Mouse (Mus musculus) inflammation-experienced regulatory T-cells, adult 6 months (primary cell): ENCODE measurements at regions not wholly inside any gene's neighbourhood (a gene's known extent, or its start where the extent isn't known, plus 50 kb on each side); places are given as distances from the start of the nearest gene placed in this dataset.

Experiments
- ATAC-seq: one replicate; pipeline ENCODE4 v1.8.0; 2017

GRCm38 (mm10) chr11:113096209-113096608 lies 314.2 kb downstream of the Sox9 start:
- ATAC-seq: no peak

- ATAC-seq: no peak
Observed at GRCm38 (mm10) chr11:113098360-113098759, 316.3 kb downstream of the Sox9 start.

DNA sequence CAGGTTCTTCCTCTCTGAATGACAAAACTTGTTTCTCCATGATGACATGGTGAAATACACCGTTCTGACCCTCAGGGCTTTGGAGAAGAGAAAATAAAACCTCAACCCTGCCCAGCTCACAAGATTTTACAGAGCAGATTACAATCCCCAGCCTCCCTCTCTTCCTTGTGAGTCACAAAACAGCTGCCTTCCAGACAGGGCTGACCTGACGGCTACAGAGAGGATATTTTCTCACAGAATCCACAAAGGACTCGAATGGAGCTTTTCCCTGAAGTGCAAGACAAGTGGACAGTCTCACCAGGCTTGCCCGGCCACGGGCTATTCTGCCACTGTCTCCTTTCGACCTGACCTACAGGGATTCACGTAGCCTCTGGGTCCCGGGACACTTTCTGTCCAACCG lies 318.8 kb downstream of the Sox9 start:
- no peak for ATAC-seq

DNA sequence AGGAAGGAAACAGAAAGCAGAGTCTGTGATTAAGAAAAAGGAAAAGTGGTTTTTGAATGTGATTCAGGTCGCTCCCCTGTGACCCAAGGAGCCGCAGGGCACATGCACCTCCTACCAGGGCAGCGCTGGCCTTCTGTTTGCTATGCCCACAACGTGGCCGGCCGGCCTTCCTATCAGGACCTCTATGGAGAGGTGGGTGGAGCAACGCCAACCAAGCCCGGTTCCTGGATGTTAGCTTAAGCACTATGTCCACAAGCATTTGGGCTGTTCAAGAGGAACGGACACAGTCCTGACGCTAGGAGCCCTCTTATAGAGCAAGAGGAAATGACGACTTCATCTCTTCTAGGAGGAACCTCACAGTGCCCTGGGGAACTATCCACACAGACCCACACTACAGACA lies 319.5 kb downstream of the Sox9 start:
- no peak for ATAC-seq

DNA sequence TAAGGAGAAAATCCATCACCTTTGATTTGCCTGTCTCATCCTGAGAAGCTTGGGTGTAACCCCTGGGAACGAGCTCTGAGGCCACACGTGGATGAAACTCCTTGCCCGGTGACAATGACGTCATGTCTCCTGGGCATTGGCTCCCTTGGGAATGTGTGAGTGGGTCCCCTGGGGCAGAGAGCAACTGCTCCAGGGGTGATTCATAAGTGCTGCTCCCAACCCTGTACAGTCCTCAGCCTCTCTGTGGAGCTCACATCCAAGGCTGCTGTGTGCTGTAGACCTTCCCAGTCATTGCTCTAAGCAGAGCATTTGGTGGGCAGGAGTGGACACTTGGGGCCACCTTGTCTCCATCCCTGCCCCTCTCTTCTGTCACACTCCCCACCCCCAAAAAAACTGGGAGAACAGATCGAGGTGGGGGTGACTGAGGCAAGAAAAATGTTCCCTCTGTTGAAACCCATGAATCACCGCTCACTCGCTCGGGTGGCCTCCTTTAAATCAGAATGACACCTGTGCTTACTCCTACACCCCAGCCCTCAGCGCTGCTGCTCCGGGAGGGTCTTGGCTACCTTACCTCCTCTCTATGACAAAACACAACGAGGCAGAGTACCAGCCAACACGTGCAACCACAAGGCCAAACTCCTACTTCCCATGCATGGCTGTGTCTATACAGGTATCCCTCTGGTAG lies 321.3 kb downstream of the Sox9 start:
- no peak for ATAC-seq

GRCm38 (mm10) chr11:113105371-113105770 lies 323.3 kb downstream of the Sox9 start:
- ATAC-seq: no peak

- ATAC-seq: no peak
Observed at GRCm38 (mm10) chr11:113107205-113107844, 325.3 kb downstream of the Sox9 start.

DNA sequence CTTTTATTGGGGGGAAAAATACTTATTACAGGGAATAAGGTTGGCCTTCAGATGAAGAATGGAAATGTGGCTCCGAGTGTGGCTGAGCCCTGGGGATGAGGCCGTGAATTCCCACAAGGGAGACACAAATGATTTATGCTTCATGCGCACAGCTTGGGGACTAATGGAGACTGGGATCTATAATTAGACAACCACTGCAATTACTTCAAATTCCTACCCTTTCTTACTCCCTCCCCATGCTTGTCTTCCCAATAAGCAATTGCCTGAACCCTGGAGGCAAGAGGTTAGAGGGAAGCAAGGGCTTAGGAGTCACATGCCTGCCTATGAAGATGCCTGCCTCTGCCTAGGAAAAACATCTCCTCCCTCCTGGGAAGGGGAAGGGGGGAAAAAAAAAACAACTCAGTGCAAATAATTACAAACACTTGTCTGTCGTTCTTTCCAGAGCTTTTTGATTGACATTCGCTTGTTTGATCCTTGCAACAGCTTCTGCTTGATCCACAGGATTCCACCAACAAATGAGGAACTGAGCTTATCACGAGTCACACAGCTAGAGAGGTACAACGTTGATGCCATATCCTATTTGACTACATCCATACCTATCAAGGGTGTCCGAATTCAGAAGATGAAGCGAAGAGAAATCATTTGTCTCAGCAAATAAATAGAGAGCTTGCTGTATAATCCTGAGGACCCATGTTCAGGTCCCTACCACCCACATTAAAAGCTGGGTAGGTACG lies 326.1 kb downstream of the Sox9 start:
- no peak for ATAC-seq

- ATAC-seq: no peak
Observed at GRCm38 (mm10) chr11:113109096-113109495, 327.1 kb downstream of the Sox9 start.

GRCm38 (mm10) chr11:113113220-113113817 lies 331.3 kb downstream of the Sox9 start:
- no peak for ATAC-seq

GRCm38 (mm10) chr11:113117179-113117898 lies 335.3 kb downstream of the Sox9 start:
- no peak for ATAC-seq

GRCm38 (mm10) chr11:113120570-113120969 lies 338.5 kb downstream of the Sox9 start:
- no peak for ATAC-seq

DNA sequence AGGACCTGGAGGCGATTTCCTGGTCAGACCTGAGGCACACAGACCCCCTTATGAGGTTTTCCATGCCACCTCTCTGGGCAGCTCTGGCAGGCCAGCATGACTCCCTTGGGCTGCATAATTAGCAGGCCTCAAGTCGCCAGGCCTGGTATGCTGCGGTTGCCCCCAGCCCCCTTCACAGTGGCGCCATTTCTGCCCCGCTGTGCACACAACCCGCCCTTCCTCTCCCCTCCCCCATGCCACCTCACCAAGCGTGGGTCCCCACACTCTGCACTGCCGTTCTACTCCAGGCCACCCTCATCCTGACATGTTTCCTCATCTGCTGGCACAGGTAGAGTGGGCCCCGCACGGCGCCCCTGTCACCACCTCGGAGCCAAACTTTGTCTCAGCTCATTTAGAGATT lies 339.3 kb downstream of the Sox9 start:
- no peak for ATAC-seq

- no peak for ATAC-seq
Observed at GRCm38 (mm10) chr11:113122137-113122536, 340.1 kb downstream of the Sox9 start.

DNA sequence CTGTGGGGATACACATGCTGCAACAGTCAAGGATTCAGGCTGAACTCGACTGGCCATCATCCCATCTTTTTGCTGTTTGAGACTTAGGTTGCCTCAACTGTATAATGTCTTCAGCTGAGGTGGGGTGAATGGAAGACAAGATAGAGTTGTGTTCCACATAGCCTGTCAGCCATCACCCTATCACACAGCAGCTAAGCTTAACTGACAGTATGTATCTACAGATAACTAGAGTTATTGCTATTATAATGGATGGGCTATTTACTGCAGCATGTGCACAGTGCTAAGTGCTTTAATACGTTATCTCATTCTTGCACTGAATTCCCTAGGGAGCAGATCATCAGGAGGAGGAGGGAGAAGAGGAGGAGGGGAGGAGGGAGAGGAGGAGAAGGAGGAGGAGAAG lies 340.9 kb downstream of the Sox9 start:
- ATAC-seq: no peak

DNA sequence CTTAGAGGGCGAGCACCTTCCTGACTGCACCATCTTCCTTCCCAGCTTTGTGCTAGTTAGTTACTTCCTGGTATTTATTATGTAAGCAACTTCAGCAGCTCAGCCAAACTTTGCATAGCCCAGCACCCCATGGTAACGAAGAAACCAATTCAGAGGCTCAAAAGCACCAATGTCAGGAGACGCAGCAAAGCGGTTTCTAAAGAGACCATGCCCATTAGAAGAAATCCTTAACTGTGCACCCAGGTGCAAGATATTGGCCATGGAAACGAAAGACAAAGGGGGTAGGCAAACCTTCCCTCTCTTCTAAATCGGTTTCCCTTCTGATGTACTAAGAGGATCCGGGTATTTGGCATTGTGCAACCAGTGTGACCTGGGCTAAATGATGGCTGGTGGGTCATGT lies 343.8 kb downstream of the Sox9 start:
- ATAC-seq: no peak

DNA sequence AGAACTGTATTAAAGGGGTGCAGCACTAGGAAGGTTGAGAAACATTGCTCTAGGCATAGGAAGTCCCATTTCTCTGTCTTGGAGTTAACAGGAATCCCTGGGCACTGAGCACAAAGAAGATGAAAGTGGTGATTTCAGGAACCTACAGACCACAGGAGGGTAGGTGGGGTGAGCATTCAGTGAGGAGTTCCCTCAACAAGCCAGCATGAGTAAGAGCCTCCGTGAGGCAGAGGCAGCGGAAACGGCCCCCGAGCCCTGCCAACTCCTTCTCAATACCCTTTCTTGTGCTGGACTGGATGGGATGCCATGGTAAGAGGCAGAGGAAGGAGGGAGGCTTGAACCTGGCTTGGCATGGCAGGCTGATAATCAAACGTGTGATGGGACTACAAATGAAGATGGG lies 347.2 kb downstream of the Sox9 start:
- ATAC-seq: no peak

DNA sequence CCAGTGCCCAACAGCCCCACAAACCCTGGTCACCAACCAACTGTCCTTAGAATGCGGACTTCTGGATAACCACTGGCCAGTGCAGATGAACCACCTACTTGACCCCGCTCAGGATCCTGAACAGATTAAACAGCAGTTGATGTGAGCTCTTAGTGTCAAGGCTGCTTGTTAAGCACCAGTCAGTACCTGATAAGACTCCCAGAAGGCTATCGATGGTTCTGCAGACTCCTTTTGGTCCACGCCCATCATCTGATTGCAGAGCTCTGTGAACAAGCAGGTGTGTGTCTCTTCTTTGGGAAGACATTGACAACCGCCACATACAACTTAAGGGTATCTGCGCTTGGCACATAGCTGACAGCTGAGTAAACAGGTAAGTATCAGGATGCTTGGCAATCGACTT lies 348.0 kb downstream of the Sox9 start:
- ATAC-seq: no peak

DNA sequence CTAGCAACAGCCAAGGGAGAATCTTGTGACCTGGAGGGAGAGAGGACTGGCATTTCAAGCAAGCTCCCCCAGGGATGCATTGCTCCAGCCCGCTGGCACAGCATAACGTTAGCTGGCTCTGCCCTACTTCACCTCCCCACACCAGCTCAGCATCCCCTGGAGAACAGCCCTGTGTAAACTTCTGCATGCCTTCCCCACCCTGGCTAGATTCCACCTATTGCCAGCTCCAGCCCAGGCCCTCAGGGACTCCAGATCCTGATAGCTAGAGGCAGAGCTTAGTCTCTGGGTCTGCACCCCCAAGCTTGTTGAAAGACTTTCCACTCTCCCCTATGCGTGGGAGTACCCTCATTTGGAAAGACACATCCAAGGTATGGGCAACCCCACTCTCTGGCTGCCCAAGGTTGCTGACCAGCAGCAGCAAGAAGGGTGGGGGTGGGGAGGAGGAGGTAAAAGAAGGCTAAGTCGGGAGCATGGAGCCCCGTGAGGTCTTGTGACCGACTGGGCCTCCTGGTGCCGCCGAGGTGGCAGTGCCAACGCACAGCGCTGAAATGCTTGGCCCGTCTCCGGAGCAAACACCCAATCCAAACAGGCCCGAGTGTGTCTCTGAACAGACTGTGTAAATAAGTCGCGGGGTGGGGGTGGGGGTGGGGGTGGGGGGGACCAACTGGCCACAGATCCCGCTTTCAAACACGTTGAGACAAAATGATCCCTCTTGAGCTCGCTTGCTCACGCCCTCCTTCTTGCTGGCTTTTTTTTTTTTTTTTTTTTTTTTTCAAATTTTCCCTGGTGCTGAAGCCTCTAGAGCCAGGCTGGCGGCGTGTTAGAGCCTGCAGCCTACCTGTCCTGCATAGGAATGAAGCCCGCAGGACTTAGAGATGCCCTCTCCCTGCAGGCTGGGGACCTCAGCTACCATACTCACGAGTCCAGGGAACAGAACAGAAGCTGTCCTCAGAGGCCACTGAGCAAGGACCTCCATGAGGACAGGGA lies 350.3 kb downstream of the Sox9 start:
- ATAC-seq: no peak

DNA sequence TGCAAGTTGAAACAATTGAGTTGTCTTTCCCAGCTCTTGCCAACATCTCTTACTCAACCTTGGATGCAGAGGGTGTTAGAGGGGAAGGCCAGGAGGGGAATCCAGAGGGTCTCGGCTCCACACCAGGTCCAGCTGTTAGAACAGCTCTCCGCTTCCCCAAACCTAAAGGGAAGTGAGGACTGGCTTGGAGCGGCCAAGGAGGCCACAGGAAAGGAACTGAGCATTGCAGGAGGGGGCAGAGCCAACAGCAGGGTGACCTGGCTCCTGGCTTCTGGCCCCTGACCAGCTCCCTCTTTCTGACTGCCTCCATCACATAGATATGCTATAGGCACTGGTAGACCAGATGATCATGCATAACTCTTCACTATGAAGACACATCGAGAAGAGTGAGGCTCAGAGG lies 351.4 kb downstream of the Sox9 start:
- ATAC-seq: no peak

- no peak for ATAC-seq
Observed at GRCm38 (mm10) chr11:113135261-113135660, 353.2 kb downstream of the Sox9 start.

DNA sequence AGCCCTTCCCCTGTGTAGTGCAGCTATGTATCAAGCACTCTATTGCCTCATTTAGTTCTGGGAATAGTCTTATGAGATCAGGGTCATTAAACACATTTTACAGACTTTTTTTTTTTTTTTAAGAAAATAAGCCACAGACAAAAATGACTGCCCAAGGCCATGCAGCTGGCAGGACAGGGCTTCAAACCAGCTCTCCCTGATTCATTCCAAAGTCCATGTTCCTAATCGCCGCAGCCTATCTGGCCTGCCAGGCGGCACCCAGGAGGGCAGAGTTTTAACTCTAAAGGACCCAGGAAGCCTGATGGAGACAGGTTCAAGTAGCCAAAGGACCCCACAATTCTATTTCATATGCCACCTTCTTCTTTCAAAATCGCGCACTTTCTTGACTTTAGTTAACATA lies 356.4 kb downstream of the Sox9 start:
- ATAC-seq: no peak
